Mouse (Mus musculus) frontal cortex, postnatal 10 days (tissue): Measurements from ENCODE around the gene Sema3c.

Experiments
- DNase-seq, 2 experiments: peaks; one replicate each; pipeline ENCODE4 v3.0.0; 2022; ENCODE audit warnings: low spot score in 2 of 2, mixed read lengths in 1 of 2

Gene Sema3c

DNA sequence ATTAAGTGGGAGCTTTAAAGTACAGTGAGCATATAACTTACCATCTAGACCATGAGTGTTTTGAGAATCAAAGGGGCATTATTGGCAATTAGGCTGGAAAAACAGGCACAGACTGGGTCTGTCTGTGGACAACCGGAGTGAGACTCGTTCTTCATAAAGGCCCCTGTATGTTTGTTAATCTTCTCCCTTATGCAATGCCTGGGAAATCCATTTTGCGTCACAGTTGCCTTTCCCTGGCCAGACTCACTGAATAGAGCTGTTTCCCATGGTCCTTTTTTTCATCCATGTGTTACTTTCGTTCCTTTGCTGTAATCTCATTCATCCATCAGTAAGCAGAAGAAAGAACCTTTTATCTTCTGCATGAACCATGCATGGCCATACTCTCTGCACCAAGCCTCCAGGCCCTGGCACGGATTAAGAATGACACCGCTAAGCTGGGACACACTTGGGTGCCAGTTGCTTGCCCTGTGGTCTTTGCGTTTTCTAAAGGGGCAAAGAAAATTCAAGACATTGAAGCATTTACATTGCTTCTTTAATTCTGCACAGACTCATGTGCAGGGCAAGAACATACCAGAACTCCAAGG is 73.7 kb downstream of the Sema3c start:
- no peak for DNase-seq

DNA sequence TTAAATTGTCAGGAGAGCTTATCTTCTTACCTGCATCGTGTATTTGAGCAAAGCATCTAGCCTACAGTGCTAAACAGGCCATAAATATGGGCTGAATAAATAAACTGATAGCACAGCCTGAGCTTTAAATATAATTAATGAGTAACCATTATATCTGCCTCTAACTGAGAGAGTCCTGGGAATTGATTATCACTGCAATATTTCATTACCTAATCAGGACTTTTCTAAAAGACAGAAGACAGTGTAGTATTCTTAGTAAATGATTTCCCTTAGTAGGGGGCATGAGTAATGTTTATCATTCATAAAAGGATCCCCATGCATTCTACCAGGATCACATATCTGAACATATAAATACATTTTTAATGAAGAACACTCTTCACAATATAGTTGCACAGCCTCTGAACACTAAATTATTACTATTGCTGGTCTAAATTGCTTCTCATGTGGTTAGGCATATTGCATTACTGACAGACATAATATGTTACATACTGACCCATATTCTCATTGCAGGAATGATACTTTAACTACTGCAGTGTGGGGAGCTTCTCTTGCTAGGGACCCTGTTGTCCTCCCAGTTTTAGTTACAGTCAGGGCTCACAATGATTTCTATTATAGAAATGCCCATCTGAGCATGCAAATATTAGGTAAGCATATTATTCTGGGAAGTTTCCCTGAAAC is 74.9 kb downstream of the Sema3c start:
- no peak for DNase-seq

DNA sequence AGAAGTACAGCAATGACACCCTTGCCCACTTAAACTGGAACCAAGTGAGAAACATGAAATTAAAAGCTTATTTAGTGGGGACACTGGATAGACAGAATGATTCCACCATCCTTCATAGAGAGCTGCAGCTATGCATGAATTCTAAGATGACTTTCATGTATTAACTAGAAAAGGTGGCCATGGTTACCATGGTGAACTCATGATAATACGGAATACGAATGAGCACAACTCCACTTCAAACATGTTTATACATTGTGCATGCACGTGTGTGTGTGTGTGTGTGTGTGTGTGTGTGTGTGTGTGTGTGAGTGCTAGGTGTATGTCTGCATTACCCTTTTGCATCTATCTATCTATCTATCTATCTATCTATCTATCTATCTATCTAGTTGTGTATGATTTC is 87.1 kb downstream of the Sema3c start:
- no peak for DNase-seq

DNA sequence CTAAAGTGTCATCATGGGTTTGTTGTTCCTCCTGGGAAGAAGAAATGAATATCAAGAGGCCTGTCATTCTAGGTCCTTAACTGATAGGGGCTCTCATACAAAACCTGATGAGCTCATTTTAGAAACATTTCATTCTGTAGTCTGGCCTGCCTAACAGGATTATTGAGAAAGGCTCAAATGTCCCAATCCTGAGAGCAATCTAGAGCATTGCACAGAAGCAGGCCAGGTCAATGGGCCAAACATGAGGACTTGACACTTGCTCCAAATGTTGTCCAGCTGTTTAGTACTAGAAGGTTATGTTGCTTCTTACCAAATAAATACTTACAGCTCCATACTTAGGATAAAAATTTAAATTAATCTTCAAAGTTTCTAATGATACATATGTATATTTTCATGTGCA is 97.3 kb downstream of the Sema3c start:
- DNase-seq, result no peak

DNA sequence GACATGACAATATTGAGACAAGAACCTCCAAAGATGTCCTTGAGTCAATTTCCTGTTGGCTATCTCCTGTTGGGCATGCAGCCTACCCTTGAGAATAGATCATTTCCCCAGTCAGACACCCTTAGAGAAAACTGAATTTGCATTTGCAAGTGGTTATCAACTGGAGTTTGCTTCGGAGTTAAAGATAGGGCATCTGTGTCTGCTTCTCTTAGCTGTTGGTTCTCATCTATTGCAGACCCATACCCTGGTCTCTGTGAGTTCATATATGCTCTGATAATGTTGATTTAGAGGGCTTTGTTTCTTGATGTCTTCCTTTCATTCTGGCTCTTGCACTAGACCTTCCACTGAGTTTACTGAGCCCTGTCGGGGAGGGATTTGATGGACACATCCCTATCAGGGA is 106.8 kb downstream of the Sema3c start:
- DNase-seq, result no peak

DNA sequence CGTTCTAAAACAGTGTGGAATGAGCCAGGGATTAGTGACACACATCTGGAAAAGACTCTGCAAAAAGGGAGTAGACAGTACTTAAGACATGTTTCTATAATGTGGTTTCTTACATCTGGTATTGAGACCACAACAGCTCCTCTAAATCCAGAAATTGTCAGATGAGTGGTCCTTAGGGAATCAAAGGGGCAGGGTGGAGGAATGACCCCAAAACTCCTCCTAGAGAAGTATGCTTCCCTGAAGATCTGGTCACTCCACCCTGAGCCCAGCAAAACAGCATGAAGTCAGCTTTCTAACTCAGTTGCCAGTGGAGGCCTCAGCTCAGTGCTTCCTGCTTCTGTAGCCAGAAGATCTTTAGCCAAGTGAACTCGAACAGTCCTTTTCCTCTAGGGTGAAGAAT is 115.0 kb downstream of the Sema3c start:
- no peak for DNase-seq

DNA sequence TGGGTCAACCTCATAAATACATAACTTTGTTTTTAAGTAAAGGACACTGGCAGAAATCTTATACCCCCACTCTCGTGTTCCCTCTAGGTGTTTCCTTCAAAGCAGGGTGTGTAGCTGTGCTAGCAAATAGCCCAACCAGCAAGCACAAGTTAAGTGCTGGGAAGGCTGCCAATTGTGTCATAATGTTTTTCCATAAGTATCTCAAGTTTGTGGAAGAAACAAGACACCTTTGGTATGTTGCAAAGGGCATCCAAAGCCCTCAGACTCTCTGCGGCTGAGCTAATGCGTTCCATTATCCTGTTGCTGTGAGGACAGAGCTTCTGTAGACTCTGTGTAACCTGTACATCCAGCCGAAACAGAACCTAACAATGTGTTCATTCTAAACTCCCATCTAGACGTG is 115.5 kb downstream of the Sema3c start:
- DNase-seq, result no peak

DNA sequence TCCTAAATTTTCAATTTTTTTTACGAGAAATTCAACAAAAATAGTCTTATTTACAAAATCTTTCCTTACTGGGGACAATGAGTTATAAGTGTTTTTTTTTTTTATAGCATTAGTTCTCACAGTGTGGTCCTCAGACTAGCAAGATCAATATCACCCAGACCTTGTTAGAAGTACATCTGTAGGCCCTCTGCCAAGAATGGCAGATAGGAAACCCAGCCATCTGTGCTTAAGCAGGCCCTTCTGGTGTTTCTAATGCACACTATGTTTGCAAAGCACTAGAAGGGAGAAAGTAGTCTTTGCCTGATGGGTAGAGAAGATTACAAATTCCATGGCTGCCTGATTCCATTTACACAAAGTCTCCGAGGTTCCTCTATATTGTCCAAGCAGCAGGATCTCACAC is 121.3 kb downstream of the Sema3c start:
- no peak for DNase-seq

DNA sequence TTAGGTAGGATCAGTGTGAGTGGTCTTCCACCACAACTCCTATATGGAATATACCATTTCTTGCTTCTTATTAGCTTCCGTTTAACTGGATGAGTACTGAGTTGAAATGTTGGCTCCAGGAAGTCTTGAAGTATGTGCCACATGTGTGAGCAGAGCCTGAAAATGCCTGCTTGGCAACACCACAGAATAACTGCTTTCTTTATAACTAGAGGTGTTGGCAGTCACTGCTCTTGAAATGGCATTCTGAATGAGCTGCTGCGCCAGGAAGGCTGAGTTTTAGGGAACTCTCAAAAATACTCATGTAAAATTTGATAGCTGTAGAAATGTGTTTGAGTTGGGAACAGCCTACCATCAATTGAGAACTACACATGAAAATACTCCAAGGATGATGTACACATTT is 124.8 kb downstream of the Sema3c start:
- no peak for DNase-seq

DNA sequence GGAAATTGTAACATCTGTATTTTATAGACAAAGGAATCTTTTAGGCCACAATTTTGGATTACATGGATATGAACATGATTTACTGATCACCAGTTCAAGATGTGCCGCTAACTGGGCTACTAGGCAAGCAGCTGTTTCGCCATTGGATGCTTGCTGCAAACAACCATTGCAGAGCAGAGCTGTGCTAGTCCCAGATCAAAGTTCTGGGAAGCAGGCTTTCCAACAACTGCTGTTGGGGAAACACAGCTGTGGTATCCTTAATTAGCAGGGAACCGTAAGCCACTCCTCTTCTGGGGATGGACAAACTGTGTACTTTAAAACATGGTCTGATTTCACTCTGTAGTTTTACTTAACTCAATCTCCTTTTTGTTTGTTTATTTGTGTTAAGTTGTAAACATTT is 130.1 kb downstream of the Sema3c start:
- no peak for DNase-seq

DNA sequence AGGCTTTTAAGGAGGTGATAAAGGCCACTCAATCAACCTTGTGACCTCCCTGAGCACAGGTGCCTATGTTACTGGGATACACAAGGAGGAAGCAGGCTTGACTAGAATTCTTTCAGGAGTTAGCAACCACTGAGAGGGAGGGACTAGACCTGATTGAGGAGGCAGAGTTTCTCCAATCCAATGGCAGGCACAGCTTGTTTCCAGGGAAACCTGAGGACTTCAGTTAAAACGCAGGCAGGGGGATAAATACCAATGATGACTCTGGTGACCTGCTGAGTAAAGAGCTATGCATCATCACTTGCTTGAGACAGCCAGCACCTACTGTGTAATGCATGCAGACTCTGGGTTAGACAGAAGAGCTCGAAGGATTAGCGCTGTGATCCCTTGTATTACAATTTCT is 133.0 kb downstream of the Sema3c start:
- no peak for DNase-seq

DNA sequence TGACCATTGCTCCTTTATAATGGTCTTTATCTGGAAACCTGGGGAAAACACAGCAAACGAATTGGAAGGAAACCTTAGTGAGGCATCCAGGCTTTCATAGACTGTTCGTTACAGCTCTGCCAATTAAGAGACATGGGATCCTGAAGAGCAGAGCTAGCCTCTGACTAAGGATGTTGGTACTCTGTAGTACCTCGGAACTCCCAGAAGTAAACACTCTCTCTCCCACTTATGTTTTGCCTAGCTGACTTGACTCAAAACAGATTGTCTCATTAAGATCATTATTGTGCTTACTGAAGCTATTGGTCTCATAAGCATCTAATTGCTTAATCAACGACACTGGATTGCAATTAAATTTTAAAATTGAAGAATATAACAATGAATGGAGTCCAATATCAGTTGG is 138.3 kb downstream of the Sema3c start:
- DNase-seq, result no peak

DNA sequence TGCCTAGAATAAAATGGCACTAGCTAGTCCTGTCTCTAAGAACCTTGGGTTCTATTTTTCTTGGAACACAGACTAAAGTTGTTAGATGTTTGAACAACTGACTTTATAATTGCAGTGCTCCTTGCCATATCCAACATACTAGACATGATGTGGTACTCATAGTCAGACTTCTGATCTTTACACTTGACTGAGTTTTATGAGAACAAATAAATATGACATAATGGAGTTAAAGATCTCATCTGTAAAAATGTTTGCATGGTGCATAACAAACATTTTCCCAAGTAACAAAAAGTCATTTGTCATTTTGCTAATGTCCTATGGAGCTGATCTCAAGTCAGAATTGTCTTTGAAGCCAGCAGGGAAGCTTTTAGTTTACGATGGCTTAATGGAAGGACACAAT is 141.1 kb downstream of the Sema3c start:
- no peak for DNase-seq

DNA sequence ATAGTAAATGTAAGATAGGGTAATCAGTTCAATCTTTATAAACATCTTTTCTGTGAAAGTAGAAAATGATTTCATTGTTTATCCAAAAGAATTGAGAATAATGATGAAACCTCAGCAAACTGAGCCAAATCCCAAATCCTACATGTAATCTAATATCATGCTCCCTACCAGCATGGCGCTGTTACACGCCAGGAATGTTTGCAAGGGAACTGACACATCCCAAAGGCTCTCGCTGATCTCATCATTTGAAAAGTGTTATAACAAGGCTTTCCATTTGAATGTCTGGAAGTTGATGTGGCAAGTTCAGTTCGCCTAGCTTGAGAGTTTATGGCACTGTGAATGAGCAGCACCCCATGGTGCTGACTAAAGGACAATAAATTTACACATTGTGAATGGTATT is 145.9 kb downstream of the Sema3c start:
- no peak for DNase-seq

DNA sequence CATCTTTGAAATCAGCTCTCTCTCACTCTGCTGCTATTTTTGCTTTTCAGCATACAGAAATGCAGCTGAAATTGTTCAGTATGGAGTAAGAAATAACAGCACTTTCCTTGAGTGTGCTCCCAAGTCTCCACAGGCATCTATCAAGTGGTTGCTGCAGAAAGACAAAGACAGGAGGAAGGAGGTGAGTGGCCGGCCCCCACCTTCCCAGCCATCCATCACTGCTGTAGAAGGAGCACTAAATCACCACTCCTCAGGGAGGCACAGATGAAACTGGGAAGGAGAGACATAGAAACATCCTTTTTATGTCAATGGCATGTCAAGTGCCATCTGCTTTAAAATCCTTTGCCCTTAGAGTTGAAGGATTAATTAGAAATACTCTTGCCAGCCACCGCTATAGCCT is 149.9 kb downstream of the Sema3c start:
- no peak for DNase-seq

DNA sequence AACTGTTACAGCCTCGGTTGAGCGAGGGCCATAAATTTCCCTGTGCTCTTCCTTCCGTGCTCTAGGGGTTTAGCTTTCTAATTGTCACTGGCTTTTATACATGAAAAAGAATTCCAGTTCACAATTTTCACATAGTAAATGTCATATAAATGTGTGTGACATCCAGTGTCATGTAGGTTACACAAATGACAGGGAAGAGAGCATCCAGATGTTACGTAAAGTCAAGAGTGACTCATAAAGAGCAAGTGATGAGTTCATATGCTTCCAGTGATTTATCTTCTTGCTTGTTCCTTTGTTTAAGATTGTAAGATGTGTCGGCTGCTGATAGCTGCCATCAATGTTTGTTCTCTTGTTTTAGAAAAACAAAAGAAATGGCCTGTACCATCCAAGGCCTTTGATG is 154.0 kb downstream of the Sema3c start:
- no peak for DNase-seq

DNA sequence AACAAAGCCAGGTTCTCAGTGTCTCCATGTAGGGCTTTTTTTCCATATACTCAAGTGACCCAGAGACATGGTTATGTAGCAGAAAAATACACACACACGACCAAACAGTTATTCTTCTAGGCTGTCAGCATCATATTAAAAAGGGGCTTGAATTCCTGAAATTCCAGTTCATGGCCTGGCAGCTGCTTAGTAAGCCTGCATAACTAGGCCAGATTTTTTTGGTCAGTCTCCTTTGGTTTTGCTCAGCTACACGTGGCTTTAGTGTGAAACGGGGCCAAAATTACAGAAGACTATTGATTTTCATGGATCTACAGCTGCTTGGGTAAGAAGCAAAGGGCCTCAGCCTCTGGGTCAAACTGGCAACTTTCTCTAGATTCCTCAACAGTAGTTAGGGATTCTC is 165.7 kb downstream of the Sema3c start:
- DNase-seq, result no peak

DNA sequence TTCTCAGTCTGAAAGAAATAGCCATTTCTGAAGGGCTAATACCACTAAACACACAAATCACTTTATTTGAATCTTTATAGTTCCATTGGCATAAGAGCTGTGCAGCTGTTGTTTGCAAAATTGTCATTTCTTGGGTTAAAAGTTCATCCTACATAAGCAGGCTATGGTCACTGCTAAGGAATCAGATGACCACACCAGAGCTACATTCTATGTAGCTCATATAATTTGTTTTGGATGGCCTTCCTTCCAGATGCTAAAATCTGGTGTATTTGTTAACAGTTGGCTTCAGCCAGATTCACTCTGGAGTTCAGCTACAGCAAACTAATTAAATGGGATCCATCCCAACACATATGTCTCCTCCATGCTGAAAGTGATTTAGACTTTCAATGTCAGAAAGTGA is 172.4 kb downstream of the Sema3c start:
- no peak for DNase-seq

DNA sequence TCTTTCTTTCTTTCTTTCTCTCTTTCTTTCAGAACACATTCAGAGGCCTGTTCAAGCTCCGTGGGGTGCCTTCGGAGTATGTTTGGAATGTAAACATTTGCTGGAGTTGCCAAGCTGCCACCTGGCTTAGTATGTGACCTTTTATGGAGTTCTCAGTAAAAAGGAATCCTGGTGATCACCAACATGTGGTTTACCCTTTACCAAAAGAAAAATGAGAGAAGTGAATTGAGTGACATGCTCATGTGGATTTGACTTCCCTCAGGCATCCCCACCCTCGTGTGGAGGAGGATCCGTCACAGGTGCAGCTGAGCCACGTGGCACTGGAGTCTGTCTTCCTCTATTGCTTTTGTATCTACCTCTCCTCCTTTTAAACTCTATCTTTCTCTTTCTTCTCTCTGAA is 173.1 kb downstream of the Sema3c start:
- no peak for DNase-seq

DNA sequence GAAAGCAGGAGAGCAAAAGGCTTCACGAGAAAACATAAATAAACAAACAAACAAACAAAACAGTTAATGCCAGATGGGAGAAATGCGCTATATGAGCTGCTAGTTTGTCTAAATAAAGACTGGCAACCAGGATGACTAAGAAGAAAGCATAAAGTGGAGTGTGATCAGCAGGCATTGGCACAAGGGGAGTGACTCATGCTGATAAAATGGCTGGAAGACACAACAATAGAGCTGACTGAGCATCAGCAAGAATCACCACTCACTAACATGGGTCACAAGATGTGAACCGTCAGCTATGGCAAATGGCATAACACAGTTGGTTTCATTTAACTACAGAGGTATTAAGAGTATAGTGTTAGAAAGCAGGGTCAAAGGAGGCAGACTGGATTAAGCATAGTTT is 174.2 kb downstream of the Sema3c start:
- DNase-seq, result no peak

DNA sequence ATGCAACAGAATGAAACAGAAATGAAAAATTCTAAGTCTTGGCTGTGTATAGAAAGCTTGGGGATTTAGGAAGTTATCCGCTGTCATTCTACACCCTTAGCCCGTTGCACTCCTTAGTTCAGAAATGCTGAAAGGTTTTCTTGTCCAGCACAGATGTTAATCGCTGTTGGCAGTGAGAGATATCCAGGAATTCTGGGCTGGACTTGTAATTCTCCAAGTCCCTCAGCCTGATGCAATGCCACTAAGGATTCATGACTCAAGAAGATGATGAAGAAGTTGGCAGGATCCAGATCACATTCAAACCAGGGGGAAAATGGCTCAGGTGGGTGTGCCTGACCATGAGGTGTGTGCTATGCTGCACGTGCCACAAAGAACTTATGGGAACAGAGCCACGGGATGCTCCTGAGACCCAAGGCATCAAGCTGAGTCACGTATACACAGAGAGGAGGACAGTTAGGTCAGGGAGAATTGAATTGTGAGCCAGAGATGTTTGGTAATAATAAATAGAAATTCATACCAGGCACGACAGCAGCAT is 179.5 kb downstream of the Sema3c start:
- no peak for DNase-seq

DNA sequence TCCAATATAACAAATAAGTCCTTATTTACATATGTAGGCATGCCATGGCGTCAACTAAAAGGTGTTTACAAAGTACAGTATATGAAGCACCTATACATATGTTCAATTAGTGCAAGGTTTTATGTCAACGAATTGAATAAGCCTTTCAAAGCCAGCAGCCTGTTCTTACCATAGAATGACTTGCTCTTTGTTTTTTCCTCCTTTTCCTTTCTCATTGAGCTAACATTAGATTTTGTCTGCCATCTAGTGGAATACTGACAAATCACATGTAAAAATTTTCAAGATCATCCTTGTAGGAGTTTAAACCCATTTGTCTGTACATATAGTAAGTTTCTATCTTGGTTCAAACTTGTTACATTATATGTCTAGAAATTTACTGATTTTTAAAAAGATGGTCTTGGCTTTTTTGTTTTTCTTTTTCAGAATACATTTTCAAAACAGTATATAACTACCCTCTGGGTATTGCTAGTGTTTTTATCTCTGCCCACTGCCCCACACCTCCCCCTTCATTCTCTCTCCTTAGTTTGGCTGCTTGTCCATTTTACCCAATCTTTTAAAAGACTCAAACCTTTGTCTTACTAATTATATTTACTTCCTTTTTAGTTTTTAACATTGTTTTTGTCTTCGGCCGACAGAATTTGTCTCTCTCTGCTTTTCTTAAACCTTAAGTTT is 192.1 kb downstream of the Sema3c start:
- no peak for DNase-seq

DNA sequence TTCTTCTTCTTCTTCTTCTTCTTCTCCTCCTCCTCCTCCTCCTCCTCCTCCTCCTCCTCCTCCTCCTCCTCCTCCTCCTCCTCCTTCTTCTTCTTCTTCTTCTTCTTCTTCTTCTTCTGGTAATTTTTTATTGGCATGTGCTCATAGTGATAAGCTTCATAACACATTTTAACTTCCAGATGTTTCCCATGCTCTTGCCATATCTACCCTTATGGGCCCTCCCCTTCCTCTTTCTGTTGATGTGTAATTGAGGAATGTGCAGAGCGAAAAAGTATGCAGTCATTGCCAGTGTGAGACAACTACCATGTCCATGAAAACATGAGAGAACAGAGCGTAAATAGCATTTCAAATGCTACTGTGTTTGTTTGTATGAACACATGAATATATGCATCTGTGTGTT is 196.2 kb downstream of the Sema3c start:
- DNase-seq, result no peak
